Mouse (Mus musculus): ENCODE measurements at regions not wholly inside any gene's neighbourhood (a gene's known extent, or its start where the extent isn't known, plus 50 kb on each side); places are given as distances from the start of the nearest gene placed in this dataset.

- TF ChIP-seq CTCF (conservative IDR thresholded peaks at IDR 0.05; ENCODE audit: low read length) (no peak), POU5F1 (IDR thresholded peaks at IDR 0.05; ENCODE audit: borderline replicate concordance, low read length) (no peak)
Measured at GRCm38 (mm10) chr9:46541001-46541400, 221.2 kb upstream of the 4931429L15Rik start.
